Mouse (Mus musculus): ENCODE results near the gene Hist1h2bn. TPM values are rescaled to one million over a fixed set of nuclear protein-coding genes. Genes with fewer than 3 reads are reported as not detected.
"Not testable (repeated sequence)": the region's sequence is repeated elsewhere in the genome, so short reads cannot be mapped to it uniquely, and the experiment has no call there.

Gene Hist1h2bn
- polyA plus RNA-seq, 1 experiment from 2014 or later = not detected

GRCm38 (mm10) chr13:21751417-21751816, 2.5 kb upstream of the Hist1h2bn start:
- no peak overlapping the region for H3K9ac ChIP-seq
- ATAC-seq (ENCODE audit: low FRiP score) = no peak

GRCm38 (mm10) chr13:21751827-21752226, 2.1 kb upstream of the Hist1h2bn start:
- no peaks in the 10 kb centered on the region for H3K27me3 ChIP-seq (ENCODE audit: control insufficient read depth, insufficient read depth, low read length)
- H3K36me3 ChIP-seq (replicated peaks; ENCODE audit: control insufficient read depth, insufficient read depth) = no peaks in the 10 kb centered on the region
- H3K4me1 ChIP-seq (replicated peaks; ENCODE audit: control insufficient read depth, insufficient read depth, low read length) = peaks cover 39% of the 10 kb centered on the region
- 75% methylated on average over 3 of the region's 3 CpGs for WGBS
- no peak overlapping the region for H3K4me3 ChIP-seq (replicated peaks; ENCODE audit: low read length)
- no peaks in the 10 kb centered on the region for H3K9me3 ChIP-seq (ENCODE audit: control insufficient read depth, low read length)
- H3K27ac ChIP-seq = no peak overlapping the region
- no peak for ATAC-seq (ENCODE audit: low FRiP score)
- DNase-seq (ENCODE audit: low spot score) = no peak
- no peak overlapping the region for H3K4me2 ChIP-seq (replicated peaks)
- no peak overlapping the region for H3K9ac ChIP-seq

More at GRCm38 (mm10) chr13:21751417-21751816, 2.5 kb upstream of the Hist1h2bn start:
- Histone ChIP-seq H3K27ac (no peak overlapping the region), H3K4me1 (replicated peaks; ENCODE audit: control insufficient read depth, insufficient read depth, low read length) (peaks cover 39% of the 10 kb centered on the region), H3K4me3 (replicated peaks; ENCODE audit: low read length) (no peak overlapping the region), H3K4me2 (replicated peaks) (no peak overlapping the region), H3K9me3 (ENCODE audit: control insufficient read depth, low read length) (no peaks in the 10 kb centered on the region), H3K27me3 (ENCODE audit: control insufficient read depth, insufficient read depth, low read length) (no peaks in the 10 kb centered on the region), H3K36me3 (replicated peaks; ENCODE audit: control insufficient read depth, insufficient read depth) (no peaks in the 10 kb centered on the region)
- no peak for DNase-seq (ENCODE audit: low spot score)

DNA sequence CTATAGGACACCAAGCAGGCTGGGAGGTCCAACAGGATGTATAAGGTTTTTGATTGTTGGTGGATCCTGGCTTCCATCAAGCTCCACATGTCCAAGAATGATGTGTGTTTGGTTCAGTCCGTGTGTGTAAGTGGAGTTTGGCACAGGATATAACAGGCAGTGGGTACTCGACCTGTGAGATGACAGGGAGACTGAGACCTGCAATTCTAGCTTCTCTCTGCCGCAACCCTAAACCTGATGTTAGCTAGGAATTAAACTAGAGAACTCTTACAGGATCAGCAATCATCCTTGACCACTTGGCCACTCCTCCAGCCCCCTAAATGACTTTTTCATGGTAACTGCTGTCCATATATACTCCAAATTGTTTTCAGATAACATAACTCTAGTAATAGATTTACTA, 1.6 kb upstream of the Hist1h2bn start:
- Histone ChIP-seq H3K27ac (no peak overlapping the region), H3K36me3 (replicated peaks; ENCODE audit: control insufficient read depth, insufficient read depth) (no peaks in the 10 kb centered on the region), H3K9ac (no peak overlapping the region), H3K4me3 (replicated peaks; ENCODE audit: low read length) (no peak overlapping the region), H3K4me2 (replicated peaks) (peak overlapping the region; percentile 87; the same call in 1 of the 2 replicates), H3K9me3 (ENCODE audit: control insufficient read depth, low read length) (no peaks in the 10 kb centered on the region), H3K27me3 (ENCODE audit: control insufficient read depth, insufficient read depth, low read length) (no peaks in the 10 kb centered on the region), H3K4me1 (replicated peaks; ENCODE audit: control insufficient read depth, insufficient read depth, low read length) (peaks cover 37% of the 10 kb centered on the region)
- ATAC-seq (ENCODE audit: low FRiP score) = no peak
- 68% methylated on average over 3 of the region's 3 CpGs for WGBS
- no peak for DNase-seq (ENCODE audit: low spot score)

- Histone ChIP-seq H3K4me1 (replicated peaks; ENCODE audit: control insufficient read depth, insufficient read depth, low read length) (peaks cover 33% of the 10 kb centered on the region), H3K36me3 (replicated peaks; ENCODE audit: control insufficient read depth, insufficient read depth) (no peaks in the 10 kb centered on the region), H3K4me3 (replicated peaks; ENCODE audit: low read length) (peak overlapping the region; percentile 38), H3K4me2 (replicated peaks) (peak overlapping the region; percentile 87), H3K9ac (peak overlapping the region; percentile 61), H3K27me3 (ENCODE audit: control insufficient read depth, insufficient read depth, low read length) (no peaks in the 10 kb centered on the region), H3K27ac (peak overlapping the region; percentile 90), H3K9me3 (ENCODE audit: control insufficient read depth, low read length) (no peaks in the 10 kb centered on the region)
- WGBS = 3% methylated on average over 9 of the region's 10 CpGs
- peak; percentile 25 for DNase-seq (ENCODE audit: low spot score)
- ATAC-seq (ENCODE audit: low FRiP score) = no peak
These were observed 836 bp upstream of the Hist1h2bn start for GRCm38 (mm10) chr13:21753051-21753523.

DNA sequence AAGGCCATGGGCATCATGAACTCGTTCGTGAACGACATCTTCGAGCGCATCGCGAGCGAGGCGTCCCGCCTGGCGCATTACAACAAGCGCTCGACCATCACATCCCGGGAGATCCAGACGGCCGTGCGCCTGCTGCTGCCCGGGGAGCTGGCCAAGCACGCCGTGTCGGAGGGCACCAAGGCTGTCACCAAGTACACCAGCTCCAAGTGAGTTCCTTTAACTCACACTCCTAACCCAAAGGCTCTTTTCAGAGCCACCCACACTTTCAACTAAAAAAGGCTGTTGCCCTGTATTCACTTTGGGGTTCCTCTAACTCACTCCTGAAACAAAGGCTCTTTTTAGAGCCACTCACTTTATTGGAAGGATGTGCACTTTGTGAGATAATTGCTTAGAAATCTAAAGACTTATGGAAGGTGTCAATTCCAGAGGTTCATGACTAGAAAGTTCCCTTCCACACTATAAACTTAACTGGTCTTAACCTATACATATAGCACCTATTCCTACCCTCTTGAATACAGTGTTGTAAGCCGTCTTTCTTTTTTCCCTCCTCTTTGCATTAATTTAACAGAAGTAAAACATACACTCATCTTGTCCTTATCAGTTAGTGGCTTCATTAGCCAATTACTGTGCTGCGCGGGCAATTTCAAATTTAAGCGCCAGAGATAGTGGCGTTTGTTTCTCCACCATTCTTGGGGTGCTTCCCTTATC, 525 bp downstream of the Hist1h2bn start:
- Histone ChIP-seq H3K9ac (peak overlapping the region; percentile 54), H3K4me2 (replicated peaks) (peak overlapping the region; percentile 87), H3K4me1 (replicated peaks; ENCODE audit: control insufficient read depth, insufficient read depth, low read length) (peaks cover 21% of the 10 kb centered on the region), H3K4me3 (replicated peaks; ENCODE audit: low read length) (peak overlapping the region; percentile 38), H3K27ac (peak overlapping the region; percentile 16; the same call in 1 of the 2 replicates)
- H3K27me3 ChIP-seq (ENCODE audit: control insufficient read depth, insufficient read depth, low read length); H3K9me3 ChIP-seq (ENCODE audit: control insufficient read depth, low read length); H3K36me3 ChIP-seq (replicated peaks; ENCODE audit: control insufficient read depth, insufficient read depth); ATAC-seq (ENCODE audit: low FRiP score): not testable (repeated sequence)
- WGBS = under 1% methylated on average over 16 of the region's 26 CpGs
- peak; percentile 56 for DNase-seq (ENCODE audit: low spot score)

GRCm38 (mm10) chr13:21755707-21756106, 1.8 kb downstream of the Hist1h2bn start:
- 70% methylated on average over 1 of the region's 1 CpGs for WGBS
- Histone ChIP-seq H3K4me1 (replicated peaks; ENCODE audit: control insufficient read depth, insufficient read depth, low read length) (peaks cover 19% of the 10 kb centered on the region), H3K4me3 (replicated peaks; ENCODE audit: low read length) (no peak overlapping the region), H3K4me2 (replicated peaks) (no peak overlapping the region), H3K27me3 (ENCODE audit: control insufficient read depth, insufficient read depth, low read length) (no peaks in the 10 kb centered on the region), H3K9ac (no peak overlapping the region), H3K27ac (no peak overlapping the region), H3K36me3 (replicated peaks; ENCODE audit: control insufficient read depth, insufficient read depth) (no peaks in the 10 kb centered on the region), H3K9me3 (ENCODE audit: control insufficient read depth, low read length) (no peaks in the 10 kb centered on the region)
- DNase-seq (ENCODE audit: low spot score) (no peak), ATAC-seq (ENCODE audit: low FRiP score) (no peak)

- Histone ChIP-seq H3K27ac (peak overlapping the region; percentile 63), H3K27me3 (ENCODE audit: control insufficient read depth, insufficient read depth, low read length) (no peaks in the 10 kb centered on the region), H3K9me3 (ENCODE audit: control insufficient read depth, low read length) (no peaks in the 10 kb centered on the region), H3K36me3 (replicated peaks; ENCODE audit: control insufficient read depth, insufficient read depth) (no peaks in the 10 kb centered on the region), H3K4me1 (replicated peaks; ENCODE audit: control insufficient read depth, insufficient read depth, low read length) (peaks cover 22% of the 10 kb centered on the region), H3K4me3 (replicated peaks; ENCODE audit: low read length) (peak overlapping the region; percentile 33), H3K9ac (peak overlapping the region; percentile 32), H3K4me2 (replicated peaks) (peak overlapping the region; percentile 69)
- ATAC-seq (ENCODE audit: low FRiP score) (peak; percentile 95), DNase-seq (ENCODE audit: low spot score) (peak; percentile 95)
- 5% methylated on average over 33 of the region's 33 CpGs for WGBS
These were observed 25.2 kb downstream of the Hist1h2bn start for GRCm38 (mm10) chr13:21778814-21779766.

DNA sequence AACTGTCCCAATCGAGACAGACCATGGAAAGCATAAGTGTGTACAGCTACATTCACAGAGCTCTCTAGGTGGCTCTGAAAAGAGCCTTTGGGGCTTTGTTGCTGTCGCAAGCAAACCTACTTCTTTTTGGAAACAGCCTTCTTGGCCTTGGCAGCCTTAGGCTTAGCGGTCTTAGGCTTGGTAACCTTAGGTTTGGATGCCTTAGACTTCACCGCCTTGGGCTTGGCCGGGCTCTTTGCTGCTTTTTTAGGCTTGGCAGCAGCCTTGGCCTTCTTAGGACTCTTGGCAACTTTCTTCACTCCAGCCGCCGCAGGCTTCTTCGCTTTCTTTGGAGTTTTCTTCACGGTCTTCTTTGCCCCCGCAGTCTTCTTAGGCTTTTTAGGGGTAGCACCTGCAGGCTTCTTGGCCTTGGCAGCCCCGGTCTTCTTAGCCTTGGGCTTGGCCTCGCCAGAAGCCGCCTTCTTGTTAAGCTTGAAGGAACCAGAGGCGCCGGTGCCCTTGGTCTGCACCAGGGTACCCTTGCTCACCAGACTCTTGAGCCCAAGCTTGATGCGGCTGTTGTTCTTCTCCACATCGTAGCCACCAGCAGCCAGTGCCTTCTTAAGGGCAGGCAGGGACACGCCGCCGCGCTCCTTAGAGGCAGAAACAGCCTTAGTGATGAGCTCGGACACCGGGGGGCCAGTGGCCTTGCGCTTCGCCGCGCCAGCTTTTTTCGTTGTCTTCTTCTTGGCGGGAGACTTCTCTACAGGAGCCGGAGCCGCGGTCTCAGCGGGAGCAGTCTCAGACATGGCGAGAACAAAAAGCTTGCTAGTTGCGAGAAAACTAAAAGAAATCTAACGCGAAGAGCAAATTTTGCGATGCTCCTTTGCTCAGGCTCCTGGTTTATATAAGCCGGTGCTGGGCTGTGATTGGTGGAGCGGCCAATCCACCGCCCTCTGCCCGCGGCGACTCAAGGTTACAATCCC, 26.1 kb downstream of the Hist1h2bn start, which contains the start of gene Hist1h1b:
Hist1h1b (minus strand) TSS at position 859 of the 965 bp plus-strand sequence.
- Histone ChIP-seq H3K4me1 (replicated peaks; ENCODE audit: control insufficient read depth, insufficient read depth, low read length) (peaks cover 22% of the 10 kb centered on the region), H3K4me3 (replicated peaks; ENCODE audit: low read length) (peak within 1 kb of the TSS; percentile 33), H3K9ac (peak within 1 kb of the TSS; percentile 32), H3K4me2 (replicated peaks) (peak within 1 kb of the TSS; percentile 69), H3K27me3 (ENCODE audit: control insufficient read depth, insufficient read depth, low read length) (no peaks in the 10 kb centered on the region), H3K27ac (peak within 1 kb of the TSS; percentile 63), H3K9me3 (ENCODE audit: control insufficient read depth, low read length) (no peaks in the 10 kb centered on the region), H3K36me3 (replicated peaks; ENCODE audit: control insufficient read depth, insufficient read depth) (no peaks in the 10 kb centered on the region)
- under 1% methylated on average over 44 of the region's 44 CpGs for WGBS
- DNase-seq (ENCODE audit: low spot score) (peak; percentile 55), ATAC-seq (ENCODE audit: low FRiP score) (no peak)
